Mouse (Mus musculus) retina, postnatal 7 days (tissue): ENCODE measurements around the gene Dlg5.

ENCODE experiments used
- DNase-seq: peaks from one replicate; pipeline ENCODE4 v3.0.0-alpha.2; 2012; ENCODE audit warnings: low read depth, low spot score

Dlg5 gene

DNA sequence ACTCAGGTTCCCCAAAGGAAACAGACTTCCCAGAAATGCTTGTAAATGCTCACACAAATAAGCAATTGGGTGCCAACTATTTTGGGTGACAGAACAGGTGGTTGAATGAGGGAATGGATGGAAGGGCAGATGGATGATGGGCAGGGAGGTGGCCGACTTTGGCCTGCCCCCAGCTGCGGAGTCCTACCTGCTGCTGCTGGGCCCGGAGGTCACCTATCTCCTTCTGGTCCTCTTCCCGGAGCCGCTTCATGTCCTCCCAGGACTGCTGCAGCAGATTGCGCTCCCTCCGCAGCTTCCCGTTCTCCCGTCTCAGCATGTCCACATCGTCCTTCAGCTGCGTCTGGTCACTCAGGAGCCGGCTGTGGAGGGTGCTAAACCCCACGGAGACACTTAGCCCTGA lies 55.6 kb downstream of the Dlg5 start:
- DNase-seq: no peak

DNA sequence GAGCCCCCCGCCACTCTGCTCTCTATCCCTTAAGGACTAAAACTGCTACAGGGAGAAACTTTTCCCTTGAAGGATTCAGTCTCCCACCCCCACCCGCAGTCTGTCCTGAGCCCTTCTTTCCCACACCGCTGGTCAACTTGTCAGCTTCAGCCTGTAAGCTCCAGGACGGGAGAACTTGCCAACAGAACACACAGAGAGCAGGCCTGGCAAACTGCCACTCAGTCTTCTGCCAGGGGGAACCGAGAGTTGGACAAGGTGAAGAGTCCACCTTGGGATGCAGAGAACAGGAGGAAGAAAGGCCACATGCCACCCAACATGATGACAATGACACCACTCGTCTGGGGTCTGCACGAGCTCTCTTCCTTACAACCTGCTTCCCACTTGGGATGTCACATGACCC lies 56.1 kb downstream of the Dlg5 start:
- no peak for DNase-seq

DNA sequence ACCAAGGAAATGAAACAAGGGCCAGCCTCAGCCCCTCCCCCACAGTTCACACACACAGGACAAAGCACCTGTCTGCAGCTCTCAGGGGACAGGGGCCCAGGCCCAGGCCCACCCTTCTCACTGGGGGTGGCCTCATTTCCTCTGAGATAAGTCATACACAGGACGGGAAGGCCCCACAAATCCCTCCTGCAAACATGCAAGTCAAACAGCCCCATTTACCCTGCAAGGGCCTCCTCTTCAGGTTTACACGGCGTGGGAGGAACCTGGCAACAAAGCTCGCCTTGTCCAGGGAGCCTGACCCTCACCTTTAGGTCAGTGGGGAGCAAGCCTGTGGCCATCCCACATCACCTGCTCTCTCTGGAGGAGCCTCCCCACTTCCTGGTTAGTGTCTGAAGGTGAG lies 60.2 kb downstream of the Dlg5 start:
- DNase-seq: no peak

DNA sequence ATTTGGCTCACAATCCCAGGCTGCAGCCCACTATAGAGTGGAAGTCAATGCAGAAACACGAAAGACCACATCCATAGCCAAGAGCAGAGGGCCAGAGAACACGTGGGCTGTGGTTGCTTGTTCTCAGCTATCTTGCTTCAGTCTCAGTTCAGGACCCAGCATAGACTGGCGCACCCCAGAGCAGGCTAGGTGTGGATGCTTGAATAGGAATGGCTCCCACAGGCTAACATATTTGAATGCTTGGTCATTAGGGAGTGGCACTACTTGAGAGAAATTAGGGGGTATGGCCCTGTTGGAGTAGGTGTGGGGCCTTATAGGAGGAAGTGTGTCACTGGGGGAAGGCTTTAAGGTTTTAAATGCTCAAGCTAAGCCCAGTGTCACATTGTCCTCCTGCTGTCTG lies 62.8 kb downstream of the Dlg5 start:
- DNase-seq: no peak

DNA sequence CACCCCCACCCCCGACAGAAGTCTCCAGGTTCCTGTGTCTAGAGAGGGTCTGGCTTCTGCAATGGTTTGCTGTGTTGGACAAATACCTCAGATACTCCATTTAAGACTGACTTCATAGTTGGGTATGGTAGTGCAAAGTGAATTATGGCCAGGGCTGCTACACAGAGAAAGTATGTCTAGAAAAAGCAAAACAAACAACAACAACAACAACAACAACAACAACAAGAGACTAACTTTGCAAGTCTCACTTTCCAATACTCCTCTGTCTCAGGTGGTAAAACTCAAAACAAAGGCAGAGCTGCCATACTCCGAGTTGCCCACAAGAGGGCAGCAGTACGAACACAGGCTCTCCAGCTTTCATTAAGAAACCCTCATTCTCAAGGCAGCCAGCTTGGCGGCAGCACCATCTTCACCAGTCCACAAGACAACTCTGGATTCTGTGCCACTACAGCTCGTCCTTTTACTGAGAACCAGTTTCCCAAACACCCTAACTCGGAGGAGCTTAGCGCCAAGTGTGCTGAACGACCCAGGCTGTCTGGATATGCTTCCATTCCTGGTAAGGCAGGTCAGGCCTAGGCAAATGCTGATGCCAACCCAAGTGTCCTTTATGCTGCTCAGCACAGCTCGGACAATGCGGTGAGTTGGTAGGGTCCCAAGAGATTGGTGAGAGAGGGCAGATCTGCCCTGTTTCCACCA lies 63.8 kb downstream of the Dlg5 start:
- DNase-seq: peak; percentile 59

DNA sequence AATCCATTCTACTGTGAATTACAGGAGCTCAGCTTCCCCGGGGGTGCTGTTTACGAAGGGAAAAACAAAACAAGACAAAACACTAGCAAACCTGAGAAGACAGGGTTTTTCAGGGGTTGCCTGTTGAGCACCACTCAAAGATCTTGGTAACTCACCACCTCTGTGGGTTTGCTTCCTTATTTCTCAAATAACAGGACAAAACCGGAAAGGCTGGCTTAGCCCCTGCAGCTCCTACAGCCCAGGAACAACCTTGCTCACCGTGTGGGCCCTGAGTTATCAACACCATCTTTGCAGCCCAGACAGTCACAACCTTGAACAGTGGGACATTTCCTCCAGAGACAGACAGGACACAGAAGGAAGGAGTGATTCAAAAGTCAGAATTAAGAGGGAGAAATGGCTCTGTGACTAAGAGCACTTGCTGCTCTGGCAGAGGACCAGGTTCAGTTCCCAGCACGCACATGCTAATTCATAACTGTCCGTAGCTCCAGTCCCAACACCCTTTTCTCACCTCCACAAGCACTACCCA lies 66.2 kb downstream of the Dlg5 start:
- DNase-seq: no peak

DNA sequence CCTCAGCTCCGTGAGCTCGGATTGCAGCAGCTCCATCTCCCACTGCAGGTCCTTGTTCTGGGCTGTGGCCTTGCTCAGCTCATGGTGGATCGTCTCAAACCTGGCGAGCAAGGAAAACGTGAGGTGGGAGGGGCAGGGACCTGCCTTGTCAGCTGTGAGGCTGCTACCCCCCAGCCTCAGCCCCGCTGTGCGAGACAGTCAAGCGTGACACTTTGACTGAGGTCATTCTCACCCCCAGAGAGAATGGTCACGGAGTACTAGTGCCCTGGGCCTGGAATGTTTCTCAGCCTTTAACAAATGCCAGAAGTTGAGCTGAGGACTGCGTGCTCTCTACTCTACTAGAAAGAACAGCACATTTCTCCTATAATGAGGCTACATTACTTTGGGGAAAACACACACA lies 69.1 kb downstream of the Dlg5 start:
- no peak for DNase-seq

DNA sequence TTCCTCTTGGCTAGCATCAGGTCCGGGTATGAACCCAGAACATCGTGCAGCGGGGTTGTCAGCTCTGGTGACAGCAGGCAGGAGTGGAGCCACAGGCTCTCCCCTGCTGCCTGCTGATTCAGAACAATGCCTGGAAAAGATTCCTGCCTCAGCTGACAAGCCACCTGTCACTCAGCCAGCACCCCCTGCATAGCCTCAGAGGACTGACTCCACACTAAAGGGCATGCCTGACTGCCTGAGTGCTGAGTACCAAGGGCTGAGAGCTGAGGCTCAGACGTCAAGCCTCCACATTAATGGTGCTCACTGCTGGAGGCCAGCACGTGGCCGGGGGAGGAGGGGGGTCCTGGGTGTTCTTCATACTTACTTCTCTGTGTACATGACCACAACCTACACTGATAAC lies 72.4 kb downstream of the Dlg5 start:
- no peak for DNase-seq

DNA sequence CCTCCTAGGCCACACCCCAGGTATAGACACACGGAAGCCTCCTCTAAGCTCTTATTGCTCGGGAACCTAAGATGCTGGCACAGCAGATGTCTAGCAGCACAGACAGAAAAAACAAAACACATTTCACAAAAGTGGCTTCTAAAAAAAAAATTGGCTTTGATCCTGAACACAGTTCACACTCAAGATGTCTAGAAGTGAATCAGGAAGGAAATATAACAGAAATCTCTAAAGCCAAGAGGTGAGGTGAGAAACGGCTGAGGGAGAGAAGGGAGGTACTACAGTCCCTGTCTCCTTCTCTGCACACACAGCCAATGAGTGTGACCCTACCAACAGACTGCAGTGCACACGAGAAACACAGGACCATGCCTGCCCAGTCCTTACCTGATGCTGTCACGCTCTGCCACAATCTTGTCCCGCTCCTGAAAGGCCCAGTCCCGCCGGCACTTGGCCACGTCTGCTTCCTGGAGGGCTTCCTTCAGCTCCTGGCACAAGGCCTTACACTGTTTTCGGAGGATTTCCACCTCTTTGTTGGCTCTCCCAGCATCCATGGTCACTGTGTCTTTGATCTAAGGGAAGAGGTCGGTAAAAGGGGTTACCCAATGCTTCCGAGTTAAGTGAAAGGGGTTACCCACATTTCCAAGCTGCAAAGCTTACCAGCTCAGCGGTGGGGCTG lies 73.9 kb downstream of the Dlg5 start:
- DNase-seq: no peak

DNA sequence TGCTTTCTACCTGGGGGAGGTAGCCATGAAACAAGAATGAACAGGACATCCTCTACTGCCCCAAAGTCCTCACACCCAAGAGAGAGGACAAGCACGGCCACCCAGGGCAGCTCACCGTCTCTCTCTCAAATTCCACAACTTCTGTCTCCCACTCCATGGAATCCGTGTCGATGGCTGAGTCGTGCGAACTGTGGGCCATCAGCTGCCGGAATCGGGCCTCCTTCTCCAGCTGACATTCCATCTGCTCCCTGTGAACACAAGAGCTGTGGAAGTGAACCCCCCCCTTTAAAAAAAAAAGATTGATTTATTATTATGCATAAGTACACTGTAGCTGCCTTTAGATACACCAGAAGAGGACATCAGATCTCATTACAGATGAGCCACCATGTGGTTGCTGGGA lies 79.7 kb downstream of the Dlg5 start:
- DNase-seq: no peak

DNA sequence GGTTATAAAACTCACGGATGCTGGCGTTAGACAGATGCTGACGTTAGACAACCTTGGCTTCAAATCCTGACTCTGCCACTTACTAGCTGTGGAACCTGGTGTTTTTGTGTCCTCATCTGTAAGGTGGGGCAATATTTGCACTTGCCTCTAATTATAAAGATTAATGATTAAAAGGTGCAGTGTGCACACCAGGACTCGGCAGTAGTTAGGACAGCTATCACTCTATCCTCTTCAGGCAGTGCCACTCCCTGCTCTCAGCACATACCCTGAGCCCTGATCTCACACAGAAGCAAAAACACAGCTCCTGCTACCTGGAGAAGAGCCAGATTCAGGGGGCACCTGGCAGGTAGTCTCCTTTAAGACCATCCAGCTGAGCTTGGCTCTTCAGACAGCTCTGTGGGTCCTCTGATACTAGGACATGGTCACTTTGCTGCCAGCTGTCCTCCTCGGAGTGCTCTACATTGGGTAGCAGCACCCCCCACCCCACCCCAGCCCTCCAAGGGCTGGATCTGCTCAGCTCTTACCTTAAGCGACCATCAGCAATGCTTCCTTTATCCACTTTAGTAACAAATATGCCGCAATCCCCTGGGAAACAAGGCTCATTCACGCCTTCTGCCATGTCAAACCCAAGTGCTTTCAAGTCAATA lies 80.9 kb downstream of the Dlg5 start:
- no peak for DNase-seq

DNA sequence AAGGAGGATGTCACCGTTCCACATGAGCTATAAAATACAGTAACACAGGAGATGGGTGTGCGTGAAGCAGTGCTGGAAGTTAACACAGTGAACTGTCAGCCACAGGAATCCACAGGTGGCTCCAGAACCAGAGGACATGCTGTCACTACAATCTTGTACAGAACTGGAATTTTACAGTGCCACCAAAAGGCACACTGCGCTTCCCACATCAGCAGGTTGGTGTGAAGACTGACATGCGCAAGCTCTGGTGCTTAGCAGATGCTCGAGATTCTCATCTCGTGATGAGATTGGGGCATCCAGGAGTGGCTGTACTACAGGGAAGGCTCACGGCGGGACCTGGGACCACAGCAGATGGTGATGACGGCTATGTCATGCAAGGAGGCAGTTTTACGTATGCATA lies 82.9 kb downstream of the Dlg5 start:
- DNase-seq: no peak

DNA sequence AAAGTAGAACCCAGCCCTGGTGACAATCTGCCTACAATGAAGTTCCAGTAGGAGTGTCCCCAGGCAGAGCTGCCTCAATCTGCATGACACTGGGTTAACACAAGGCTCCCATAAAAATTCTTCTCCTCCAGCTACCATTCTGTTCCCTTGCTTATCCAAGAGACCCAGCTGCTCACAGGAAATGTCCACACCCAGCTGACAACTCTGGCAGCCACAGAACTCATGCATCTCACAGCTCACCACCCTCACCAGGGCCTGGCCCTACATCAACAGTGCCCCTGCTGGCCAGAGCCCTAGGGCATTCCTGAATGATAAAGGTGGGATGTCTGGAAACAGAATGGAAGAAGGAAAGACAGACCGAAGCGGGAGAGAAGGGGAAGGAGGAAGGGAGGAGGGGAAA lies 96.8 kb downstream of the Dlg5 start:
- no peak for DNase-seq

DNA sequence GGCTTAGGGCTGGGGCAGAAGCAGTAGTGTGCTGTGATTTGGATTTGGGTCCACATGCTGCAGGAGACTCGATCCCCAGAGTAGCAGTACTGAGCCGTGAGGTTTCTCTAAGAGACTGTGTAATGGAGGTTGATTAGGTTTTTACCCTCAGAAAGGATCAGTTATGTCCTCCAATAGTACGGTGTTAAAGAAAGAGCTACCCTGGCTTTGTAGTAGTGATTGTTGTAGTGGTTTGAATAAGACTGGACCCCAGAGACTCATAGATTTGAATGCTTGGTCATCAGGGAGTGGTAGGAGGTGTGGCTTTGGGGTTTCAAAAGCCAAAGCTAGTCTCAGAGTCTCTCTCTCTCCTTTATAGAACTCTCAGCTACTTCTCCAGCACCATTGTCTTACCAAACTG lies 100.9 kb downstream of the Dlg5 start:
- DNase-seq: no peak

DNA sequence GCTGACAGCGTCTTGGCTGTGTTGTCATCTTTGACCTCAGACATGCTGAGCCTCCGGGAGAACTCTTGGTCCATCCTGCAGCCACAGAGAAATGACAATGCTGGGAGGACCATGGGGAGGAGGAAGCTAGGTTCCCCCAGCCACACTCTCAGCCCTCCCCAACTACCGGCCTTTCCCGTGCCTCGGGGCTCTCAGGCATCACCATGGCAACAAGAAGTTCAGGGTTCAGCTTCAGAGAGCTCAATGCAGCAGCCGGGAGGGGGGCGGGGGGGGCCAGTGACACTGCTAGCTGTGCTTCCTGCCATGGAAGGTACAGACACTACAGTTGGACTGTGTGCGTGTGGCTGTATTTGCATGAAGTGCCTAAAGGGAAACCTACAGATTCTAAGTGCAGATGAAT lies 101.3 kb downstream of the Dlg5 start:
- no peak for DNase-seq

DNA sequence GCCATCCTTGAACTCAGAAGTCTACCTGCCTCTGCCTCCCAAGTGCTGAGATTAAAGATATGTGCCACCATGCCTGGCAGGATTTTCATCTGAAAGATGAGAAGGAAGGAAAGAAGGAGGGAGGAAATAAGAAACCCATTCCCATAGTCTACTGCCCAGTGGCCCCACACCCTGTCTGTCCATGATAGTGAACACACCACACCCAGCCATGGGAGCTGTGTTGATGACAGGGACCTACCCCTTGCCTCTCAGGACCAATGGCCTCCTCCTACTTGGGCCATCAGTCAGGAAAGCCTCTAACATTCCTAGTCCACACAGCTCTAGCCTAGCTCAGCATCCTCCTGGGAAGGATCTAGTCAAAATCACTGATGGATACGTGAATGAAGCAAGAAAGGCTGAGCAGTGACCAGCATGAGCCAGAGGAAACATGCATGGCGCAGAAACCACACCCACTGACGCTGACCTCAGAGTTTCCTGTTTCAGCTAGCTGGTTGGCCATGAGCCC lies 102.7 kb downstream of the Dlg5 start:
- no peak for DNase-seq

DNA sequence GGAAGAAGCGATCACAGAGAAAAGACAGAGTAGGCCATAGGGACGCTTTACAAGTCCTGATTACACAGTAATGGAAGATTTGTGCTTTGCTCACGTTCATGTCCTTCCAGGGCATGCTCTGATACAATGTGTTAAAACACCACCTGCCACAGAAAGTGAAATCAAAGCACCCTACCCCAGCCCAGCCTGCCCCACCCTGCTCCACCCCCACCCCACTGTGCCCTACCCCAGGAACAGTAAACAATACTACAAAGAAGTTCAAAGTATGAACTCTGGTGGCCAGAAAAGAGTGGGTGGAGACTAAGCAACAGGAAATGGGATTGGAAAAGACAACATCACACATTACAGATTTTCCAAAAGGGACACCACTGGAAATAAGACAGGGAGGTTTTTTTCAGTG lies 104.0 kb downstream of the Dlg5 start:
- no peak for DNase-seq

DNA sequence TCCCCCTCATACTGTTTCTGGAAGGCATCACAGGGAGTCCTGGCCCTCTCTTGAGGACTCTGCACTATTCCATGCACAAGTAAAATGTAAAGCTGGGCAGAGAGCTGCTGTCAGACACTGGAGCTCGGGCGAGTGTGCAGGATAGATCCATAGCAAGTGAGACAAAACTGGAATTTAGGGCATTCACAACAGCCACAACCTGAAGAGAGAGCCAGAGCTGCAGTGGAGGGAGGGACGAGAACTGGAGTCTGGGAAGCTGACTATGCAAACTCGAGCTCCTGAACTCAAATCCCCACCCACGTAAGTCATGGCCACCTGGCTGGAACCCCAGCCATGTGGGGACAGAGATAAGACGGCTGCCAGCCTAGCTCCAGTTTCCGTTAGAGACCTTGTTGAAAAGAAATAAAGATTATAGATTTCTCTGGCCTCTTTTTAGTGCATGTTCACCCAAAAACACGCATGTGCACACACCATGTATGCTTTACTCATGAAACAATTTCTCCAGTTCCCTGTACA lies 105.4 kb downstream of the Dlg5 start:
- DNase-seq: no peak

DNA sequence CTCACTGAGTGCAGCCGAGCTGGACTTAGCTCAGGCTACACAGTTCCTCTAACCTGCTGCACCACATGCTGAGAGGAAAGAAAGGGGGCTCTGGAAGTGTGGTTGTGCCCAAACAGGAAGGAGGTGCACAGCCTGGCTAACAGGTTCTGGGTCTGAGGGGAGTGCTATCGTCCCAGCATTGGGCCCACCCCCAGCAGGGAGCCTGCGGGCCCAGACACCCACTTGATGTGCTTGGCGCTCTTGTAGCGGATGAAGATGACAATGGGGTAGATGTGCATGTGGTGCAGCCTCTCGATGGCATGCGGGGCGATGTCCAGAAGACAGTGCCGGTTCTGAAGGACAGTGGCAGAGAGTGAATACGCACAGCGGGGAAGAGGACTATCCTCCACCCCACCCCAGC lies 108.8 kb downstream of the Dlg5 start:
- no peak for DNase-seq

DNA sequence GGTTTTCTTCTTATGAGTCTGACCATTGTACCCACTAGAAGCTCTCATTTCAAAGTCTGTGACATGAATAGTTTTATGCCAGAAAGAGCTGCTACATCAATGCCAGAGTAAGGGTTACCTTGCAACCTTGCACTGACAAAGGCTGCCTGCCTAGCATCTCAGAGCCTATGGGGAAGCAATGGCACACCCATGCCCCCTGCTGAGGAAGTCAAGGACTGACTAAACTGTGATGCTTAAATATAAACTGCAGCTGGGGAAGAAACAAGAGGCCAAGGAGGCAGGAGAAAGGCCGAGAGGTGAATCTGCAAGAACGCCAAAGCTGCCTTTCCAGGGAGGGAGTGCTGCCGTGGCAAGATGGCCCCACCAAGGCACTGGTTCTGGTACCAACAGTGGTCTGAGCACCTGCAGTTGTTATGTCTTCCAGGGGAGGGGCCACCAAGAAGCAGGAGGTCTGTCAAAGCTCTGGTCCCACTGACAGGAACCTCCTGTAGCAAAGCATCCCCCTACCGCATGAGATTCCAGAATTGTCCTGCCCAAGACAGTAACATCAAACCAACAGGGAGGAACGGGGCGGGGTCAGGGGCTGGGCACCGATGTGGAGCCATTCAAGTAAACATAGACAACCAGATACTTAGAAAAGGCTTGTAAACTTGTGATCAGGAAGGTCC lies 111.0 kb downstream of the Dlg5 start:
- DNase-seq: no peak

DNA sequence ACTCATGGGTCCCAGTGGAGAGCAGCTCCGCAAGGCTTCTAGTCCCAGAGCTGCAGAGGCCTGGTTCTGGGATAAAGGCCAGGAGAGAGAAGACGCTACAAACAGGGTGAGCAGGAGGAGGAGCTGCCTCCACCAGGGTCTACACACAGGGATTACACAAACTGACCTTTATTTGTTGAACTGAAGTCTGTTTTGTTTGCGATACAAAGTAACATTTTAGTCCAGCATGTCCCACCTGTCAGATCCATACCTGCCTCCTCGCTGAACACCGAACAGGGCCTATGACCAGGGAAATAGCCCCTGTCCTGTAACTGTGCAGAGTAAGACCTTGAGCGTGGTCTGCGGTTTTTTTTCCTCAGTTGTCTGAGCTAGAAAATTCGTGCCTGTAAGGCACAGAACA lies 111.9 kb downstream of the Dlg5 start:
- no peak for DNase-seq

DNA sequence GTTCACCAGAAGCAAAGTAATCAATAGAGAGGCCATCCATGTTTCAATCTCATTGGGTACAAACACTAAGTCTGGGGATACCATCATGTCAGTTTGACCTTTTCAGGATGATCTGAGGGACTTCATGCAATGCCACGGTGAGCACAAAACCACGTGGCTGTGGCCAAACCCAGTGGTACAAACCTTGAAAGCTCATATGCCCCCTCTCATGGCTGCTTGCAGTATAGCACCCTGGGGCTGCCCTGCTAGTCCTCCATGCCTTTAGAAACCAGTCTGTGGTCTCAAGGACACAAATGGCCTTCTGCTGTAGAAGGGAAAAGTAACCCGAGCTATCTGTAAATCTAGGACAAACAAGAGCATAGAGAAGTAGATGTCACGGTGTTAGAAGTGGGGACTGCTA lies 113.6 kb downstream of the Dlg5 start:
- no peak for DNase-seq
